Mouse (Mus musculus): ENCODE measurements around the gene Ndc1. TPM values are rescaled to one million over a fixed set of nuclear protein-coding genes. Genes with fewer than 3 reads are reported as not detected.
"Not testable (repeated sequence)": the region's sequence is repeated elsewhere in the genome, so short reads cannot be mapped to it uniquely, and the experiment has no call there.

Ndc1 gene
- polyA plus RNA-seq, 1 experiment from 2014 or later = 34.3 TPM

- no peak overlapping the region for H3K9ac ChIP-seq (replicated peaks)
- H3K27me3 ChIP-seq = no peaks in the 10 kb centered on the region
- peaks cover 6% of the 10 kb centered on the region; the same call in 1 of the 2 replicates for H3K4me1 ChIP-seq
- ATAC-seq (ENCODE audit: low FRiP score, low read depth) = no peak
- peaks cover 16% of the 10 kb centered on the region; the same call in 1 of the 2 replicates for H3K36me3 ChIP-seq
- H3K4me3 ChIP-seq = no peak overlapping the region
- no peaks in the 10 kb centered on the region for H3K9me3 ChIP-seq
- H3K27ac ChIP-seq (replicated peaks) = no peak overlapping the region
- no peak overlapping the region for H3K4me2 ChIP-seq (replicated peaks)
- WGBS = 76% methylated on average over 8 of the region's 8 CpGs
Observed at GRCm38 (mm10) chr4:107349311-107350008, 18.1 kb upstream of the Ndc1 start.

DNA sequence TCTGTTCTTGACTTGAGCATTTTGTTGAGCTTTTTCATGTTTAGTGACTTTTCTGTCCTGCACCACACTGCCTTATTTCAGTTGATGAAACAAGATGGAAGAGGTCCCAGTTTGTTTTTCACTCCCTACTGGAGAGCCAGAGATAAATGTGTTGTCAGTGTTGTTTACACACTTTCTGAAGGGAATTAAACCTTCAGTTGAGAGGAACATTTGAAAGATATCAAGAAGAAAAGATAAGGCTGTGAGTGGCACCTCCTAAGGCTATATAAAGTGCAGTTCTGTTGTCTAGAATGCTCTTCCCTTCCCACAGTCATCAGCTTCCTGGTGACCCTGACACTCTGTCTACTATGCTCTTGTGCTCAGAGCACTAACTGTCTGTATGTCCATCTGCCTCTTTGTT is 16.2 kb upstream of the Ndc1 start:
- Histone ChIP-seq H3K27ac (replicated peaks) (no peak overlapping the region), H3K9ac (replicated peaks) (no peak overlapping the region), H3K9me3 (no peaks in the 10 kb centered on the region), H3K27me3 (no peaks in the 10 kb centered on the region), H3K4me1 (peaks cover 6% of the 10 kb centered on the region; the same call in 1 of the 2 replicates), H3K4me3 (no peak overlapping the region), H3K4me2 (replicated peaks) (no peak overlapping the region), H3K36me3 (peaks cover 11% of the 10 kb centered on the region; the same call in 1 of the 2 replicates)
- ATAC-seq (ENCODE audit: low FRiP score, low read depth) = no peak

DNA sequence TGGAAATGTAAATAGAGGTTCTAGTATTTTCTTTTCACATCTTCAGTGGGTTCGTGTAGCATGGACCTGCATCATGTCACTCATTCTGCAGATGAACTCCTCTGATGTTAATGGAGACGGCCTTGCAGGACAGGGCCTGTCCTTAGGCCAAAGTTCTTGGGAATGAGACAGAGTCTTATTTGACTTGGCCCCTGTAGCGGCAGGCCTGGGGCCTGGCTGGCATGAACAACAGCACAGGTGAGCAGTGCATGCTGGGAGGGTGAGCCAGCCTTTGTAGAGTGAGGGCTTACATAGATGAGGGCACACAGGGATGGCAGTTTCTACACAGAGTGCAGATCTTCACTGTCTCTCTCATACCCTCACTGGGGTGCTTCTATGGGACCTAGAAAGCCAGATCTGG is 14.0 kb upstream of the Ndc1 start:
- peaks cover 4% of the 10 kb centered on the region; the same call in 1 of the 2 replicates for H3K4me1 ChIP-seq
- 85% methylated on average over 3 of the region's 3 CpGs for WGBS
- H3K27ac ChIP-seq (replicated peaks) = no peak overlapping the region
- H3K9ac ChIP-seq (replicated peaks) = no peak overlapping the region
- no peak for ATAC-seq (ENCODE audit: low FRiP score, low read depth)
- peaks cover 17% of the 10 kb centered on the region; the same call in 1 of the 2 replicates for H3K36me3 ChIP-seq
- no peaks in the 10 kb centered on the region for H3K27me3 ChIP-seq
- H3K4me2 ChIP-seq (replicated peaks) = no peak overlapping the region
- H3K4me3 ChIP-seq = no peak overlapping the region
- no peaks in the 10 kb centered on the region for H3K9me3 ChIP-seq

- no peak overlapping the region for H3K4me3 ChIP-seq
- no peaks in the 10 kb centered on the region for H3K4me1 ChIP-seq
- no peaks in the 10 kb centered on the region for H3K9me3 ChIP-seq
- H3K4me2 ChIP-seq (replicated peaks) = no peak overlapping the region
- H3K36me3 ChIP-seq = peaks cover 18% of the 10 kb centered on the region; the same call in 1 of the 2 replicates
- 88% methylated on average over 5 of the region's 5 CpGs for WGBS
- no peaks in the 10 kb centered on the region for H3K27me3 ChIP-seq
- H3K9ac ChIP-seq (replicated peaks) = no peak overlapping the region
- ATAC-seq (ENCODE audit: low FRiP score, low read depth) = no peak
- no peak overlapping the region for H3K27ac ChIP-seq (replicated peaks)
Observed at GRCm38 (mm10) chr4:107354126-107354525, 13.5 kb upstream of the Ndc1 start.

- Histone ChIP-seq H3K4me3 (no peak overlapping the region), H3K4me1 (no peaks in the 10 kb centered on the region), H3K9me3 (no peaks in the 10 kb centered on the region), H3K27ac (replicated peaks) (no peak overlapping the region), H3K27me3 (no peaks in the 10 kb centered on the region), H3K36me3 (peaks cover 18% of the 10 kb centered on the region; the same call in 1 of the 2 replicates), H3K4me2 (replicated peaks) (no peak overlapping the region), H3K9ac (replicated peaks) (no peak overlapping the region)
- ATAC-seq (ENCODE audit: low FRiP score, low read depth) = no peak
- 61% methylated on average over 4 of the region's 4 CpGs for WGBS
Observed at GRCm38 (mm10) chr4:107354543-107354942, 13.0 kb upstream of the Ndc1 start.

- not testable (repeated sequence) for H3K4me1 ChIP-seq; H3K9me3 ChIP-seq; H3K27ac ChIP-seq (replicated peaks); H3K4me2 ChIP-seq (replicated peaks); H3K4me3 ChIP-seq; H3K27me3 ChIP-seq; H3K36me3 ChIP-seq; ATAC-seq (ENCODE audit: low FRiP score, low read depth); H3K9ac ChIP-seq (replicated peaks)
- 85% methylated on average over 8 of the region's 8 CpGs for WGBS
Observed at GRCm38 (mm10) chr4:107357172-107357571, 10.4 kb upstream of the Ndc1 start.

GRCm38 (mm10) chr4:107358460-107358859 is 9.1 kb upstream of the Ndc1 start:
- no peak overlapping the region for H3K9ac ChIP-seq (replicated peaks)
- no peak overlapping the region for H3K4me3 ChIP-seq
- no peak overlapping the region for H3K27ac ChIP-seq (replicated peaks)
- H3K9me3 ChIP-seq = no peaks in the 10 kb centered on the region
- peaks cover 8% of the 10 kb centered on the region; the same call in 1 of the 2 replicates for H3K36me3 ChIP-seq
- H3K4me2 ChIP-seq (replicated peaks) = no peak overlapping the region
- H3K4me1 ChIP-seq = no peaks in the 10 kb centered on the region
- 92% methylated on average over 3 of the region's 3 CpGs for whole genome bisulfite sequencing
- ATAC-seq (ENCODE audit: low FRiP score, low read depth) = no peak
- H3K27me3 ChIP-seq = no peaks in the 10 kb centered on the region

GRCm38 (mm10) chr4:107360457-107361145 is 7.0 kb upstream of the Ndc1 start:
- Histone ChIP-seq H3K36me3 (peaks cover 8% of the 10 kb centered on the region; the same call in 1 of the 2 replicates), H3K9me3 (no peaks in the 10 kb centered on the region), H3K4me2 (replicated peaks) (no peak overlapping the region), H3K27me3 (no peaks in the 10 kb centered on the region), H3K27ac (replicated peaks) (no peak overlapping the region), H3K9ac (replicated peaks) (no peak overlapping the region), H3K4me1 (no peaks in the 10 kb centered on the region), H3K4me3 (no peak overlapping the region)
- WGBS = 83% methylated on average over 7 of the region's 7 CpGs
- ATAC-seq (ENCODE audit: low FRiP score, low read depth) = no peak

GRCm38 (mm10) chr4:107362755-107363154 is 4.8 kb upstream of the Ndc1 start:
- 52% methylated on average over 4 of the region's 4 CpGs for WGBS
- H3K4me2 ChIP-seq (replicated peaks) = no peak overlapping the region
- H3K4me1 ChIP-seq = no peaks in the 10 kb centered on the region
- no peak for ATAC-seq (ENCODE audit: low FRiP score, low read depth)
- no peak overlapping the region for H3K4me3 ChIP-seq
- H3K36me3 ChIP-seq = peaks cover 5% of the 10 kb centered on the region; the same call in 1 of the 2 replicates
- no peaks in the 10 kb centered on the region for H3K27me3 ChIP-seq
- no peaks in the 10 kb centered on the region for H3K9me3 ChIP-seq
- H3K27ac ChIP-seq (replicated peaks) = no peak overlapping the region
- no peak overlapping the region for H3K9ac ChIP-seq (replicated peaks)

- no peak overlapping the region for H3K9ac ChIP-seq (replicated peaks)
- no peak overlapping the region for H3K4me2 ChIP-seq (replicated peaks)
- peaks cover 1% of the 10 kb centered on the region; the same call in 1 of the 2 replicates for H3K36me3 ChIP-seq
- no peak overlapping the region for H3K4me3 ChIP-seq
- H3K9me3 ChIP-seq = no peaks in the 10 kb centered on the region
- no peaks in the 10 kb centered on the region for H3K27me3 ChIP-seq
- WGBS = 85% methylated on average over 6 of the region's 6 CpGs
- H3K4me1 ChIP-seq = peaks cover 3% of the 10 kb centered on the region
- H3K27ac ChIP-seq (replicated peaks) = no peak overlapping the region
- no peak for ATAC-seq (ENCODE audit: low FRiP score, low read depth)
Observed at GRCm38 (mm10) chr4:107363573-107363972, 4.0 kb upstream of the Ndc1 start.

- H3K4me1 ChIP-seq = peaks cover 9% of the 10 kb centered on the region
- 86% methylated on average over 5 of the region's 5 CpGs for WGBS
- no peak for ATAC-seq (ENCODE audit: low FRiP score, low read depth)
Observed at GRCm38 (mm10) chr4:107364190-107364639, 3.4 kb upstream of the Ndc1 start.

GRCm38 (mm10) chr4:107366408-107366807 is 1.2 kb upstream of the Ndc1 start:
- peaks cover 10% of the 10 kb centered on the region for H3K4me1 ChIP-seq
- H3K4me3 ChIP-seq; H3K9me3 ChIP-seq; H3K27ac ChIP-seq (replicated peaks); H3K9ac ChIP-seq (replicated peaks); H3K36me3 ChIP-seq; H3K4me2 ChIP-seq (replicated peaks); H3K27me3 ChIP-seq; ATAC-seq (ENCODE audit: low FRiP score, low read depth): not testable (repeated sequence)

More at GRCm38 (mm10) chr4:107364190-107364639, 3.4 kb upstream of the Ndc1 start:
- Histone ChIP-seq H3K36me3 (no peaks in the 10 kb centered on the region; the same call in 1 of the 2 replicates), H3K9ac (replicated peaks) (no peak overlapping the region), H3K4me2 (replicated peaks) (no peak overlapping the region), H3K4me3 (no peak overlapping the region), H3K27me3 (no peaks in the 10 kb centered on the region), H3K27ac (replicated peaks) (no peak overlapping the region), H3K9me3 (no peaks in the 10 kb centered on the region)
